Mouse (Mus musculus) erythroblast, embryonic 14.5 days (primary cell): ENCODE results near the gene Ihh.

ENCODE experiments used
- GATA1 ChIP-seq: IDR thresholded peaks from 2 replicates; pipeline ENCODE4 v1.6.1; 2012; ENCODE audit warnings: low read length, inconsistent platforms, mixed read lengths
- TAL1 ChIP-seq: IDR thresholded peaks from 3 replicates; pipeline ENCODE4 v1.6.1; 2012; ENCODE audit warnings: low read length, inconsistent platforms, mixed read lengths

DNA sequence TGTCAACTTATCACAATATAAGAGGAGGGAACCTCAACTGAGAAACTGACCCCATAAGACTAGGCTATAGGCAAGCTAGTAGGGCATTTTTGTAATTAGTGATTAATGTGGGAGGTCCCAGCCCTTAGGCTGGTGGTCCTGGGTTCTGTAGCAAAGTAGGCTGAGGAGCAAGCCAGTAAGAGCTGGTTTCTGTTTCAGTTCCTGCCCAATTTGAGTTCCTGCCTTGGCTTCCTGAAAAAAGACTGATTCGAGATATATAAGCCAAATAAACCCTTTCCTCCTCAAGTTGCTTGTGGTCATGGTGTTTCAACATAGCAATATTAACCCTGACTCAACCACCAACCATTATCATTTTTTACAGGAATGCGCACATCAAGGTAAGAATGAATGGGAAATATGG lies 45.8 kb upstream of the Ihh start:
- TF ChIP-seq TAL1 (no peak), GATA1 (no peak)
